Mouse (Mus musculus) CH12.LX (cell line): ENCODE data around the gene Ugt1a6b. TPM values are rescaled to one million over a fixed set of nuclear protein-coding genes. Genes with fewer than 3 reads are reported as not detected.

Source experiments
- DNase-seq: peaks from one replicate; pipeline ENCODE4 v3.0.0-alpha.2; 2013; ENCODE audit errors: extremely low read depth
- H3K27ac ChIP-seq: 2 replicates; pipeline ENCODE4 v1.5.1; 2012; ENCODE audit warnings: low read depth, mild to moderate bottlenecking, control low read depth, moderate library complexity; ENCODE audit not compliant: insufficient read depth
- H3K27me3 ChIP-seq: replicated peaks from 2 replicates; pipeline ENCODE3; 2012; ENCODE audit warnings: inconsistent platforms
- H3K36me3 ChIP-seq, 2 experiments: replicated peaks in 1 of 2; 2 replicates each; pipeline versions ENCODE3 to v1.6.1; 2012; ENCODE audit warnings: inconsistent platforms in 1 of 2, low read length in 1 of 2, mild to moderate bottlenecking in 1 of 2, mixed read lengths in 1 of 2, moderate library complexity in 1 of 2; ENCODE audit not compliant: control insufficient read depth in 1 of 2, insufficient read depth in 1 of 2
- H3K4me1 ChIP-seq, 2 experiments: 2 replicates each; pipeline ENCODE4 v1.6.1; 2012; ENCODE audit warnings: inconsistent platforms in 1 of 2, moderate library complexity in 1 of 2; ENCODE audit not compliant: insufficient read depth in 2 of 2, control insufficient read depth in 1 of 2
- H3K4me2 ChIP-seq: 2 replicates; pipeline ENCODE4 v1.6.1; 2012; ENCODE audit warnings: low read depth, mild to moderate bottlenecking, control low read depth; ENCODE audit not compliant: poor library complexity, insufficient read depth, severe bottlenecking
- H3K4me3 ChIP-seq, 3 experiments: fragments of 150-350 bp in 1 of 3; sonication (generic) in 1 of 3; replicated peaks in 1 of 3; 2 replicates each; pipeline versions ENCODE3 to v1.5.1; 2011 to 2012; ENCODE audit warnings: low read depth in 2 of 3, low read length in 2 of 3, mild to moderate bottlenecking in 2 of 3, moderate library complexity in 2 of 3, control low read depth in 1 of 3, improper control_type of control experiment in 1 of 3, inconsistent platforms in 1 of 3, mixed read lengths in 1 of 3; ENCODE audit not compliant: poor library complexity in 1 of 3
- H3K79me2 ChIP-seq: replicated peaks from 2 replicates; pipeline ENCODE4 v1.6.1; 2012; ENCODE audit warnings: mild to moderate bottlenecking, moderate library complexity; ENCODE audit not compliant: control insufficient read depth, poor library complexity, insufficient read depth, severe bottlenecking; ENCODE audit errors: extremely low read depth
- H3K9ac ChIP-seq: 2 replicates; pipeline ENCODE4 v1.6.1; 2012; ENCODE audit warnings: low read depth, mild to moderate bottlenecking, control low read depth, moderate library complexity; ENCODE audit not compliant: insufficient read depth
- H3K9me3 ChIP-seq: replicated peaks from 2 replicates; pipeline ENCODE3; 2012; ENCODE audit warnings: low read length, inconsistent platforms, mixed read lengths
- ELF1 ChIP-seq: IDR thresholded peaks from 2 replicates; pipeline ENCODE4 v1.6.1; 2014; ENCODE audit warnings: low read depth, mild to moderate bottlenecking, inconsistent platforms, low read length, improper control_type of control experiment
- JUN ChIP-seq: IDR thresholded peaks from 2 replicates; pipeline ENCODE4 v1.6.1; 2011; ENCODE audit warnings: low read depth, mild to moderate bottlenecking, low read length, improper control_type of control experiment, moderate library complexity; ENCODE audit not compliant: insufficient read depth
- JUND ChIP-seq: conservative IDR thresholded peaks from 2 replicates; pipeline ENCODE4 v1.6.1; 2011; ENCODE audit warnings: low read depth, low read length, improper control_type of control experiment
- KAT2A ChIP-seq: IDR thresholded peaks from 2 replicates; pipeline ENCODE4 v1.6.1; 2012; ENCODE audit warnings: low read length, improper control_type of control experiment, inconsistent platforms; ENCODE audit not compliant: insufficient replicate concordance
- MAFK ChIP-seq: IDR thresholded peaks from 2 replicates; pipeline ENCODE4 v1.6.1; 2011; ENCODE audit warnings: low read length, improper control_type of control experiment; ENCODE audit not compliant: insufficient replicate concordance
- MYC ChIP-seq: IDR thresholded peaks from 2 replicates; pipeline ENCODE4 v1.6.1; 2011; ENCODE audit warnings: low read depth, mild to moderate bottlenecking, improper control_type of control experiment, low read length
- PAX5 ChIP-seq: IDR thresholded peaks from 2 replicates; pipeline ENCODE4 v1.6.1; 2012; ENCODE audit warnings: low read length, inconsistent platforms, mixed read lengths
- POLR2AphosphoS2 ChIP-seq: IDR thresholded peaks from 2 replicates; pipeline ENCODE4 v1.6.1; 2011; ENCODE audit warnings: low read depth, low read length, improper control_type of control experiment
- RCOR1 ChIP-seq: conservative IDR thresholded peaks from 2 replicates; pipeline ENCODE4 v1.6.1; 2012; ENCODE audit warnings: low read depth, mild to moderate bottlenecking, inconsistent platforms, low read length, improper control_type of control experiment
- SMC3 ChIP-seq: IDR thresholded peaks from 2 replicates; pipeline ENCODE4 v1.6.1; 2011; ENCODE audit warnings: low read depth, low read length, improper control_type of control experiment
- TCF12 ChIP-seq: IDR thresholded peaks from 2 replicates; pipeline ENCODE4 v1.6.1; 2014; ENCODE audit warnings: low read depth, mild to moderate bottlenecking, inconsistent platforms, low read length, improper control_type of control experiment
- UBTF ChIP-seq: IDR thresholded peaks from 2 replicates; pipeline ENCODE4 v1.6.1; 2012; ENCODE audit warnings: low read depth, mild to moderate bottlenecking, inconsistent platforms, low read length, improper control_type of control experiment, moderate library complexity
- USF1 ChIP-seq: IDR thresholded peaks from 2 replicates; pipeline ENCODE4 v1.6.1; 2014; ENCODE audit warnings: low read depth, mild to moderate bottlenecking, inconsistent platforms, low read length, improper control_type of control experiment
- ZC3H11A ChIP-seq: IDR thresholded peaks from 2 replicates; pipeline ENCODE4 v1.6.1; 2012; ENCODE audit warnings: low read depth, mild to moderate bottlenecking, inconsistent platforms, low read length, improper control_type of control experiment
- ZKSCAN1 ChIP-seq: IDR thresholded peaks from 2 replicates; pipeline ENCODE4 v1.6.1; 2012; ENCODE audit warnings: low read depth, inconsistent platforms, low read length, improper control_type of control experiment, borderline replicate concordance
- ZMIZ1 ChIP-seq: IDR thresholded peaks from 2 replicates; pipeline ENCODE4 v1.6.1; 2012; ENCODE audit warnings: low read depth, mild to moderate bottlenecking, inconsistent platforms, low read length, improper control_type of control experiment
- dilution Hi-C: fragments of 300-500 bp; cut with MboI; formaldehyde crosslinking; loops from 2 replicates; pipeline ENCODE4 v1.14.3; 2020; ENCODE audit warnings: low sequenced_read_pairs; ENCODE audit not compliant: extremely low pct_unique_long_range_greater_than_20kb, extremely low pct_ligation_motif_present
- in situ Hi-C: fragments of 300-500 bp; cut with MboI; formaldehyde crosslinking; loops from 3 replicates; pipeline ENCODE4 v1.14.3; 2019; ENCODE audit warnings: low sequenced_read_pairs, low pct_ligation_motif_present, low pct_unique_long_range_greater_than_20kb, mixed read lengths
- polyA plus RNA-seq: library from polyadenylated mRNA; unstranded; fragments of >175 nt; gene quantifications from 2 replicates; pipeline ENCODE4 v1.2.1, GENCODE M21; 2012; ENCODE audit warnings: low read depth; ENCODE audit not compliant: insufficient read length
- total RNA-seq, 2 experiments: library from RNA; depleted of rRNA; stranded (reverse); fragments of 300-350 nt in 1 of 2; fragments of >200 nt in 1 of 2; gene quantifications; 2 replicates each; pipeline ENCODE4 v1.2.3; 2012 to 2014

The Ugt1a6b gene
- total and polyA plus RNA-seq, 3 experiments, result 0.13 to 0.26 TPM; not detected in 1

DNA sequence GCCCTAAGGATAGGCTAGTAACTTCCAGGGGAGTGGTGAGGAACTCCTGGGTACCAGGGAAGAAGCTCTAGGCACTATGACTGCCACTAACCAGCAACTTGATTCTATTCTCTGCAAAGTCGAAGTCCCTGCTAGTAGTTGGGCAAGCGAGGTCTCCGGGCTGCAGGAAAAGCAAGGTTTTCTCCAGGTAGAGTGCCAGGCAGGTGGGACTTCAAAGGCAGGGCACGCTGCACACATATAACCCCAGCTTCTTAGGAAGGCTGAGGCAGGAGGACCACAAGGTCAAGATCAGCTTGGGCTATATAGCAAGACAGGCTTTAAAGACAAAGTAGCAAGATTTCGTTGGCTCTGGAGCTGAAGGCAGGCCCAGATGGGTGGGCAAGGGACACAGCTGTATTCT lies 160.7 kb downstream of the Ugt1a6b start:
- H3K4me3 ChIP-seq, result no peak overlapping the region
- in situ Hi-C loops (no loop called here), dilution Hi-C loops (no loop called here)
- peaks cover 2 to 29% of the 10 kb centered on the region in 2 experiments; a peak in 3 of 4 replicates for H3K4me1 ChIP-seq
- H3K9ac ChIP-seq, result no peak overlapping the region
- no peaks in the 10 kb centered on the region for H3K79me2 ChIP-seq
- peaks cover 12% of the 10 kb centered on the region for H3K9me3 ChIP-seq
- no peak overlapping the region for H3K4me2 ChIP-seq
- H3K27me3 ChIP-seq, result no peaks in the 10 kb centered on the region
- TF ChIP-seq MAFK (no peak), SMC3 (no peak), MYC (no peak), ZMIZ1 (no peak), TCF12 (no peak), RCOR1 (no peak), ZC3H11A (no peak), ZKSCAN1 (no peak), KAT2A (no peak), UBTF (no peak), JUND (no peak), POLR2AphosphoS2 (no peak), ELF1 (no peak), PAX5 (no peak), JUN (no peak)
- peaks cover 60 to 90% of the 10 kb centered on the region in 2 experiments for H3K36me3 ChIP-seq
- DNase-seq, result no peak
- H3K27ac ChIP-seq, result no peak overlapping the region

DNA sequence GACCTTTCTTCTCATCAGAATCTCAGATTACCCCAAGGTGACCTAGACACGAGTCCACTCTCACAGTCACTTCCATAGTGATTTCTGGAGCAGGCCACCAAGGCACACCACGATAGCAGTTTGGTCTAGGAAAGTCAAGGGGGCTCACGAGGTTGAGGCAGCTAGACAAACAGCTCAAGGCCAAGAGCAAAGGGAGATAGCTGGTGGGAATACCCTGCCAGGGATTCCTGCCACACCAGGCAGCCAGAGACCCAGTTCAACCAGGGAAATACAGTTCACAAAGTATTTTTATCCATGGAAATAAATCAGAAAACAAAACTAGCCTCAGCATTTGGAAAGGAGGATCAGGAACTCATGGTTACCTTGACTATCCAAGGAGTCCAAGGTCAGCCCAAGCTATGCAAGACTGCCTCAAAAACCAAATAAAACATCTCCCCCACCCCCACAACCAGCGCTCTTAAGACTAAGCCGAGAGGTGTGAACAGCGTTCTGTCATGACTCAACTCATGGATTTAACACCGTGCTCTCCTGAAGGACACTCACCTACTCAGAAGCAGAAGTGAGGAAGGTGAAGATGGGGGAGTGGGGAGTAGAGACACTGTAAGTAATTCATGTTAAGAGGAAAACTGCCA lies 161.3 kb downstream of the Ugt1a6b start:
- no peaks in the 10 kb centered on the region for H3K79me2 ChIP-seq
- dilution Hi-C loops (no loop called here), in situ Hi-C loops (no loop called here)
- H3K4me1 ChIP-seq, result peaks cover 2 to 25% of the 10 kb centered on the region in 2 experiments; a peak in 3 of 4 replicates
- H3K9ac ChIP-seq, result no peak overlapping the region
- peaks cover 14% of the 10 kb centered on the region for H3K9me3 ChIP-seq
- H3K4me2 ChIP-seq, result no peak overlapping the region
- H3K36me3 ChIP-seq, result peaks cover 65 to 95% of the 10 kb centered on the region in 2 experiments
- H3K27ac ChIP-seq, result no peak overlapping the region
- no peak for TF ChIP-seq USF1
- H3K27me3 ChIP-seq, result no peaks in the 10 kb centered on the region
- H3K4me3 ChIP-seq, result no peak overlapping the region
- DNase-seq, result no peak
